Mouse (Mus musculus) fibroblast of lung, adult 2 months (primary cell): ENCODE results near the gene Fkrp.

ENCODE experiments used
- DNase-seq: peaks from one replicate; pipeline ENCODE4 v3.0.0-alpha.2; 2011; ENCODE audit warnings: low read depth

The Fkrp gene

GRCm38 (mm10) chr7:16830449-16830848 is 13.9 kb upstream of the Fkrp start:
- DNase-seq, result no peak

- DNase-seq, result no peak
Observed at GRCm38 (mm10) chr7:16827274-16827673, 10.7 kb upstream of the Fkrp start.

GRCm38 (mm10) chr7:16826571-16826970 is 10.0 kb upstream of the Fkrp start:
- DNase-seq, result no peak

DNA sequence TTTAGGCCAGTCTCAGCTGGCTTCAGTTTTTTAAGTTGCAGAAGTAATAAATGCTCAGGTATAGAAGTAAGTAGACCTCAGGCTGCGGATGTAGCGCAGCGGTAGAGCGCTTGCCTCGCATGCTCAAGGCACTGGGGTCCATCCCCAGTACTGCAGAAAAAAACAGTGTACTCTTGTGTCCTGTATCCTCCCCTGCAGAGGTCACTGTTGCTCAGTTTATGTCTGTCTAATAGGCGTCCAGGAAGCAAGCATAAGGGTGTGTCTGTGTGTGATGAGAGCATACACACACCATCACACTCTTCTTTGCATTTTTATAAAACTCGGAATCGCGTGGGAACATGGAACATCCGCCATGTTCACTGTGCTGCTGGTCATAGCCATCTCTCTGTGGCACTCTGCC is 9.3 kb upstream of the Fkrp start:
- DNase-seq, result no peak

DNA sequence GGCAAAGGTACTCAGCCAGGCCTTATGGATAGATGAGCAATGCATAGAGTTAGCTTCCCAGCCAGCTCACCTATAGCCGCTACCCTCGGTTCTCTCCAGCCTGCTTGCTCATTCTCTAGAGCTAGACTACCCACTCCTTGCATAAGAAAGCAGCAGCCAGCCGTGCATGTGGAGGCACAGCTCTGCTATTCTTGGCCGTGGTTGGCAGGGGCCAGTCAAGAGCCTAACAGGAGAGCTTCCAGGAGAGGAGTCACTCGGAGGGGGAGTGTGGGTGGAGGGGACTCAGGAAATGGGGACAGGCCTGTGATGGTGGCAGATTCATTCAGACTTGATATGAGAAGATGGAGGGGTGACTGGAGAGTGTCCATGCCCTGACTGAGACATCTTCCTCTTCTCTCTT is 7.2 kb upstream of the Fkrp start:
- no peak for DNase-seq

DNA sequence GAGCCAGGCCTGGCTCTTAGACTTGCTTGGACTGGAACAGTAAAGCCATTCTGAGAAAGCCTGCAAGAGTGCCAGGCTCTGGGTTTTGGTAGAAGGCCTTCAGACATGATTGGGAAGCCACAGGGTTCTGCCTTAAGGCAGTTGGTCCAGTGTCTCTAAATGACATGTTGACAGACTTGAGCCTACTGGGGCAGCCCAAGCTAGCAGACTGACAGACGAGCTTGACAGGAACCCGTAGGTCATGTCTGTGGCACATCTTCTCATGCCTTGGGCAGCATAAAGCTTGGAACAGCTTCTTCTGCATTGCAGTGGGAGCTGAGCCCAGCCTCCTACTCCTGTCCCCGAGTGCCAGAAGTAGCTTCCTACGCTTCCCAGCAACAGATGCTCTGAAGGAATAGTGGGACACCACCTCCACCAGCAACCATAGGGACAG is 5.2 kb upstream of the Fkrp start:
- DNase-seq, result no peak

DNA sequence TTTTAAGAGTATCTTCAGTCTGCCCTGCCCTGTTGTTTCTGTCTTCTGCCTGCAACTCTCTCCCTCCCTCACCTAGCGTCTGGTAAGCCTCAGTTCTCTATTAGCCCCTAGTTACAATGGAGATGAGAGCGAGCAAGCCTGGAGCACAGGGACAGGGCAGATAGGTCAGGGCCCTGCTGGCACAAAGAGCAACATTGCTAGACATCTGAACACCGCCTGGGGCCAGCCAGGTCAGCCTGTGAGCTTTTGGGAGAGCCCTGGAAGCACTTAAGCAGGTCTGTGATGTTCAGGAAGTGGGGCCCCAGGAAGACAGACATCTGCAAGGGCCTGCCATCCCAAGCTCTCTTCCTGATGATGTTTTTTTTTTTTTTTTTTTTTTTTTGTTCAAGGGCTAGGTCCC is 4.6 kb upstream of the Fkrp start:
- no peak for DNase-seq

GRCm38 (mm10) chr7:16820271-16820763 is 3.8 kb upstream of the Fkrp start:
- no peak for DNase-seq

GRCm38 (mm10) chr7:16819794-16820193 is 3.3 kb upstream of the Fkrp start:
- no peak for DNase-seq

DNA sequence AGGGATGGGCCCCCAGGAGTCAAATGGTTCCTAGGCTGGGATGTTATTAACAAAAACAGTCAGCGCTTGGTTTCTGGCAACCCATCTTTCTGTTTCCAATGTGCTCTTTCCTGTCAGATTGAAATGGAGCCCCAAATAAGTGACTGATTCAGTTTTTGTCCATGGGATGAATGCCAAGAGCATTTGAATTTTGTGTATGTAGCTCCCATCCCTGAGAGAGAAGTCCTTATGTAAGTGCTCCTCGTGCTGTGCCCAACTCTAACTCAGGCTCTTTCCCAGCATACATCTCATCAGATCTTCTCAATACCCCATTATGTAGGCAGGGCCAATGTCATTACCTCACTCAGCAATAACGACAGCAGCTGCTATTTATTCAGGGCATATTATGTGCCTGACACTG is 1.2 kb upstream of the Fkrp start:
- DNase-seq, result no peak

DNA sequence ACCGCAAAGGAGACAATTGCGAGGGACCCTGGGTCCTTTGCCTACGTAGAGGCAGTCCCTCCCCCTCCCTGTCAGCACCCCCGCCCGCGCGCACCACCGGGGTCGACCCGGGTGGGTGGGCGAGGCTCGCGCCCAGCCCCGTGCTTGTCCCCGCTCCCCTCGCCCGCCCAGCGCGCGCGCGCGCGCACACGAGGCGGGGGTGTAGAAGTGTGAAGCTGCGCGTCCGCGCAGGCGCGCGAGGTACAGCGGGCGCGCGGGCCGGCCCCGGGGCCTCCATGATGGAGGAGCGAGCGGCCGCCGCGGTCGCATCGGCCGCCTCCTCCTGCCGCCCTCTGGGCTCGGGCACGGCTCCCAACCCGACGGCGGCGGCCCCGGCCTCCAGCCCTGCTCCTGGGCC is 456 bp downstream of the Fkrp start:
- DNase-seq, result no peak

DNA sequence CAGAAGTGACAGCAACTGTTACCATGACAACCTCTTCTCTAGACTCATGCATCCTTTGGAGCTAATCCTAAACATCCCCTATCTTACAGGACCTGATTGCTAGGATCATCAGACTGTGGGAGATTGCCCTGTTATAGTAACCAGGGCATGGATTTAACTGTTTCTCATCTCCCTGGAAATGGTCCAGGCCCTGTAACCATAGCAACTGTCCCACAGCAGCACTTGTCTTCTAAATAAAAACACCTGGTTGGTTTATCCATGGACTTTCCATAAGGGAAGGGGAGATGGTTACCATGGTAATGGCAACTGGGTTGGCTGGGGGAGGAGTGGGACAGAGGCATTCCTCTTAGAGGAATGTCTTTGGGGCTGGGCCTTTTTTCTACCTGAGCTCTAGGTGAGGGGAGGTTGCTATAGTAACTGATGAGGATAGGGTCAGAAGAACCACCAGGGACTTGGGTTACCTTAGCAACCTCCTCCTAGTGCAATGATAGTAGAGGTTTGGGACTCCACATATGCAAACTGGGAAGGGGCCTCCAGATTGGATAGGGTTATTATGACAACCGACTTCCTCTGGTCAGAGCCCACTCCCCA is 1.1 kb downstream of the Fkrp start, which contains the start of gene Strn4:
TSS of gene Strn4 (plus strand) at position 539 of the 591 bp plus-strand sequence.
- DNase-seq, result no peak

DNA sequence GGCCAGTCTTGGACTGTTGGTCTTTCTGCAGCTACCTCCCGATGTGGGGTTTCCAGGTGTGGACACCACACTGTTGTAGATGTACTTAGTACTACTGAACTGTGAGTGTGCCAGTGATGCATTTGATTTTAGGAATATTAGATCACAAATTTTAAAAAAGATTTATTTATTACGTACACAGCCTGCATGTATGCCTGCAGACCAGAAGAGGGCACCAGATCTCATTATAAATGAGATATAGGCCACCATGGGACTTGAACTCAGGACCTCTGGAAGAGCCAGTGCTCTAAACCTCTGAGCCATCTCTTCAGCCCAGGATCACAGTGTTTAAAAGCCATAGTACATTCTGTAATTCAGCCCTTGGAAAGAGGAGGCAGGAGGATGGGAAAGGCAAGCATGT is 4.0 kb downstream of the Fkrp start:
- DNase-seq, result no peak

DNA sequence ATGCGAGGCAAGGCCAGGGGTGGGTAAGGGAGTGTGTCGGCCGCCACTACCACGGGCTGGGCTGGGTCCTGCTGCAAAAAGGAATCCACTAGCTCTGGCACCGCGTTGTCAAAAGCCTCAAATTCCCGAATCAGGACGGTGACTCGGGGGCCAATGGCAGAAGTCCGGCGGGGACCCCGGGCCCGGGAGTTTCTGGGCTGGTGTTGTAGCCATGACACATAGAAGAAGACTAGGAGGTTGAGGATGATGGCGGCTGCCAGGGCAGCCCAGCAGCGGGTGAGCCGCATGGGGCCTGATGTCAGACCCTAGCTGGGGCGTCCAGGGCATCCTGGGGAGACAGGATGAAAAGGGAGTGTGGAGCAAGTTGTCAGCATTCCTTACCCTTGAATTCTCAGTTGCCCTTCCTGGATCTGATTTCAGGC is 4.9 kb downstream of the Fkrp start:
- no peak for DNase-seq

DNA sequence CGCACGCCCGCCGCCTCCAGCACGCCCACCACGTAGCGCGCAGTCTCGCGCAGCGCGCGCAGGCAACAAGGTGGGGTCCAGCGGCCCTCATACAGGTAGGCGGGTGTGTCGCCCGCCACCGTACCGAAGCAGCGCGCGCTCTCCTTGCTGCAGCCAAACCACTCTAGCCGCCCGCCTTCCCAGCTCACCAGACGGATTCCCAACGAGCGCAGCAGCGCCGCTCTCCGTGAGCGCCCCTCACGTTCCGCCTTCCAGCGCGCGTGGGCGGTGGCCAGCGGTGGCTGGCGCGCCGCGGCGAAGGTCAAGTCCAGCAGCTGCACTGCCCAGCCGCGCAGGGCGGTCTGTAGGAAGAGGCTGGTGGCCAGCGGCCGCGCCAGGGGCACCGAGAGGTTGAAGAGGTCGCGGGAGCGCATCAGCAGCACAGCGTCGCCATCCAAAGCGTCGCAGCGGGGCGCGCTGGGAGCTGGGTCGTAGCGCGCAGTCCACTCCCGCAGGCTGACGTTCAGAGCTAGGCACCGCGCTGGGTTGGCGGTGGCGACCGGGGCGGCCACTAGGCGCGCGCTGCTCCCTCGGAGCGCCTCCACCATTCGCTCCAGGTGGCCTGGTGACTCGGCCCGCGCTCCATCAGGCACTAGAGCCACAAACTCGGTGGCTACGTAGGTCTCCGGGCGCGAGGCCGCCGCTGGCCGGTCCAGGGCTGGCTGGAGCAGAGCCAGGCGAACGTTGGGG is 5.4 kb downstream of the Fkrp start:
- no peak for DNase-seq

- DNase-seq, result no peak
Observed at GRCm38 (mm10) chr7:16810399-16810919, 6.1 kb downstream of the Fkrp start.

GRCm38 (mm10) chr7:16809739-16810138 is 6.8 kb downstream of the Fkrp start:
- no peak for DNase-seq

- DNase-seq, result no peak
Observed at GRCm38 (mm10) chr7:16808647-16809046, 7.9 kb downstream of the Fkrp start.

- no peak for DNase-seq
Observed at GRCm38 (mm10) chr7:16807936-16808335, 8.6 kb downstream of the Fkrp start.

GRCm38 (mm10) chr7:16804409-16805028 is 12.0 kb downstream of the Fkrp start:
- DNase-seq, result no peak

DNA sequence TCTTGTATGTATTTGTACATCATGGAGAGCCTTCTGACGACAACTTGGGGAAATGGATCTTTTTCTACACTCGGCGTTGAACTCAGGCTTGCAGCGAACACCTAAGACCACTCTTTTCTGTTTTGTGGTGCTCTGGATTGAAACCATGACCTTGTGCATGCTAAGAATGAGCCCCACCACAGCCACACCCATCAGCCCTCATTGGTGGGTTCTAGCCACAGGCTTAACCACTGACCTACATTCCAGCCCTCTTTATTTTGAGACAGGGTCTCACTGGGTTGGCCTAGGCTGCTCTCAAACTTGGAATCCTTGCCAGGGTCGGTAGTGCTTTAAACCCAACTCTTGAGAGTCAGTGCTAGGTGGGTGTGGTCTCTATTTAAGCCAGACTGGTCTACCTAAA is 21.6 kb downstream of the Fkrp start:
- DNase-seq, result no peak

GRCm38 (mm10) chr7:16793010-16793725 is 23.4 kb downstream of the Fkrp start:
- DNase-seq, result no peak
